Mouse (Mus musculus) layer of hippocampus, postnatal 10 days (tissue): Measurements from ENCODE around the gene Wipi2. TPM values are rescaled to one million over a fixed set of nuclear protein-coding genes. Genes with fewer than 3 reads are reported as not detected.
A peak's percentile ranks its signal among the peaks of the same experiment; 100 is the strongest.

ENCODE experiments used
- DNase-seq, 2 experiments: peaks; one replicate each; pipeline ENCODE4 v3.0.0; 2021; ENCODE audit warnings: low spot score in 2 of 2
- total RNA-seq, 2 experiments: library from RNA; stranded (reverse); gene quantifications; 2 replicates each; pipeline ENCODE4 v1.2.3; 2021

Gene Wipi2
- total RNA-seq, 2 experiments from 2014 or later = 71.1 to 74.5 TPM

DNA sequence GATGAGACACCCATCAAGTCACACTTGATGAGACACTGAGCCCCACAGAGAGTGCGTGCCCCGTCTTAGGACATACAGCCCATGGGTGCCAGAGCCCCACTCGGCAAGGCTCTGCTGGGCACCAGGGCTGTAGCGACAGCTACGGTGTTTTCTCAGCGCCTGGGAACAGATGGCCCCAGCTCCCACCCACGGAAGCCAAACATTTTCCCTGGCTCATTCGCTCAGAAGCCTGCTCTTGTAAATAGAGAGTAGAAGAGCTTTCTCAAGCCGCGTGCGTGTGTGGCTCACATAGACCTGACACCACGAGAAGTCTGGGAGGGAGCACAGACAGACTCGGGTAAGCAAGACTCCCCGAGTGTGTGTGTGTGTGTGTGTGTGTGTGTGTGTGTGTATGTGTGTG lies 64.8 kb downstream of the Wipi2 start, which contains the start of gene Slc29a4:
Slc29a4 (plus strand) TSS at position 265 of the 400 bp plus-strand sequence.
- peak; percentile 50 to 64 for DNase-seq

DNA sequence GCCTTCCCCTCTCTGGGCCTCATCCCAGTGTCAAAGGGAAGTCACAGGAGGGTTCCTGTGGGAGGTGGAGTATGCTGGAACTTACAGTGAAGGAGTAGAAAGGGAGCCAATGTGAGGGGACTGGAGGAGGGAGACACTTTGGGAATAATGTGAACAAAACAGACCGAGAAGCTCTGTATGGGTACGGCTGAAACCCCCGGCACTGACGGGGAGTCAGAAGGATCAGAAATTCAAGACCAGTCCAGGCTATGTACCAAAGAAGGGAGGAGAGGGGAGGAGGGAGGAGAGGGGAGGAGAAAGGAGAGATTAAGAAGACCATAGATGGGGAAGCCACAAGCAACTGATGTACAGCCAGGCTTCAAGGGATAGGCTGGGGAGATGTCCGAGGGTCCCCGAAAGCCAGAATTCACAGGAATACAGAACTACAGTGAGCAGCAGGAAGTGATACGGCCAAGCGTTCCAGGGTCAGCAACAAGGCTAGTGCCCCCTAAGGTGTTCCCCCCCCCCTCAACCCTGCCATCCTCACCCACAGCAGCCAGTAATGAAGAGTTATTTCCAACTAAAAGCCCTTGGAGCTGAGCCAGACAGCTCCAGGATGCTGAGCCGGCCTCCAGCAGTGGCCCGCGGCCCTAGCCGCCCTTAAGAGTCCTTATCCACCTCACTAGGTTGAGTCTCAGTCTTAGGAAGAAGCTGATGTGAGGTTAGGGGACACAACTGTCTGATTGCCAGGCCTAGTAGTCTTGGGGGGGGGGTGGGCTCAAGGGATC lies 65.7 kb downstream of the Wipi2 start:
- no peak for DNase-seq

DNA sequence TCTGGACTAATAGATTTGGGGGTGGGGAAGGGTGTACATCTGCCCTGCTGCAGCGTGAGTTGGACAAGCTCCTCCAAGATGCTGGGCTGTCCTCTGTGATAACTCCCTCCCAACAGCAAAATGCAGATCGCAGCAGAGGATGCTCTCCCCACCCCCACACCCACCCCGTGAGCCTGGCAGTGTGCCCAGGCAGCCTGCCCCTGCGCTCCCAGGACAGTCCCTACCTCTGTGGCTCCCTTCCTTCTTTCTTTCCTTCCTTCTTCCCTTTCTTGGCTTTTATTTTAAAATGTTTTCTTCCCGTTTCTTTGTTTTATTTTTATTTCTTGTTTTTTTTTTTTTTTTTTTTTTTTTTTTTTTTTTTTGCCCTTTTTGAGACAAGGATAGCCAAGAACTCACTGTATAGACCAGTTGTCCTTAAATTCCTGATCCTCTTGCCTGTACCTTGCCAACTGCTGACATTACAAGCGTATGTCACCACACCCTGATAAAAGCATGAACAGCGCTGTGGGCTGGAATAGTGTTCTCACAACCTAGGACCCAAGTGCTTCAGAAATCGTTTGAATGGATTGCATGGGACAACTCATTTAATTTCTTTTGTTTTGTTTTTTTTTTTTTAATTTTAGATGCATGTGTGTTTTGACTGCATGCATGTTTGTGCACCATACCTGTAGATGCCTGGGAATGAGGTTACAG lies 66.4 kb downstream of the Wipi2 start:
- no peak for DNase-seq

DNA sequence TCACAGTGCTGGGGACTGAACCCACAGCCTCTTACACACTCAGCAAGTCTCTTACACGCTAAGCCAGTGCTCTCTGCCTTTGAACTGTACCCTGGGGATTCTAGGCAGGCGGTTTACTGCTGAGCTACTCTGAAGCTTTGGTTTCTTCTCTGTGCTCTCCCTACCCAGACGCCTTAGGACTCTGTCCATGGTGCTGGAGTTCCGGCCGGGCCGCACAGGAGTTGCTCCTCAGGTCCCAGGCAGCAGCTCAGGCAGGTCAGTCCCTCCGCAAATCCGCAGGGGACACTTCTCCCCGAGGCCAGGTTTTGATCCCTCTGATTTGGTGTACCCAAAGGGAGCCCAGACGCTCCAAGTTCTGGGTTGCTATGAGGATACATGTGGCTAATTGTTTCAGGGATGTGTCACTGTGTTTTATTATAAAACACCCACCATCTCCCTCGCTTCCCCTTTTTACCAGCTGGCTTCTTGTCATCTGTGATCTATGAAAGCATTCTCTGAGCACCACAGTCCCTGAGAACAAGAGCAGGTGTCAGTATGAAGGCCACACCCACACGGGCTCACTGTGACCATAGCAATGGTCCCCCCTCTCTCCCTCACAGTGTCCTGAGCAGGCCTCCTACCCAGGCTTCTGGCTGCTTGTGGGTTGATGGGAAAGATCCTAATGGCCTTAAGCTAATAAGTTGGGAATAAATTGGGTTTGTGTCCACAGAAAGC lies 67.3 kb downstream of the Wipi2 start:
- DNase-seq = peak; percentile 43 to 62

DNA sequence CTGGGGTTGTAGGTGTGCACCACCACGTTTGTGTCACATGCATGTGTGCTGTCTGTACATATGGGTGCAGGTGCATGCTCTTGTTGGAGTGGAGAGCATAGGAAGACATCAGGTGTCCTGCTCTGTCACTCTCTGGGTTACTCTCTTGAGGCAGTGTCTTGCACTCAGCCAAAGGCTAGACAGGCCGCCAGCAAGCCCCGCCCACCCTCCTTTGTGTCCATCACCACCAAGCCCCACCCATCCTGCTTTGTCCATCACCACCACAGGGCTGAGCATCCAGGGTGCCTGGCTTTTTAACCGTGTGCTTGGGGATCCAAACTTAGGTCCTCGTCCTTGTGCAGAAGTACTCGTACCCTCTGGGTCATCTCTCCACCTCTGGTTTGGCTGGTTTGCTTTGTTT lies 68.8 kb downstream of the Wipi2 start:
- no peak for DNase-seq

DNA sequence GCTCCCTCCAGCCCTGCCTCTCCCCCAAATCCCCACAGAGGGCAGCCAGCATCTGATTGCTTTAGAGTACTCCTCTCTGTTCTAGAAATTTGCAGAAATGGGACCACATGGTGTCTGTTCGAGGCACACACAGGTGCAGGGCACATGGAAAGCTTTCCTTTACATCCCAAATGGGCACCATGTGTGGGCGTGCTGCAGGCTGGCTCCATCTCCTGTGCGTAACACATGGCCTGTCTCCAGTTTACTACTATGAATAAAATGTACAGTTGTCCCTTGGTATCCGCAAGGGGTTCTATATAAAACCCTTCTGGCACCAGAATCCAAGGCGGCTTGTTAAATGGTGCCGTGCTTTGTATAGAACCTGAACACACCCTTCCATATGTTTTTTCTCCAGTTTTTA lies 69.4 kb downstream of the Wipi2 start:
- DNase-seq = no peak

DNA sequence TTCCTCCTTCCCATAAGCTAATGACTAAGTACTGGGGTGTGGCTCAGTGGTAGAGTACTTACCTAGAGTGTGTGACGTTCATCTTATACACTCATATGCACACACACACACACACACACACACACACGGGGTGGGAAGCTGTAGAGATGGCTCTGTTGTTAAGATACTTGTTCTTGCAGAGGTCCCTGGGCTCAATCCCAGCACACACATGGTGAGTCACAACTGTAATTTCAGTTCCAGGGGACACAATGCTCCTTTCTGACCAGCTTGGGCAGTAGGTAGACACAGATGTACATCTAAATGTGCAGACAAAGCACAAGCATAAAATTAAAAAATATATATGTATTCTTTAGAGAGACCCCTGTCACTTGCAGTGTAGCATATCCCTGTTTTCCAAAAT lies 70.2 kb downstream of the Wipi2 start:
- no peak for DNase-seq

DNA sequence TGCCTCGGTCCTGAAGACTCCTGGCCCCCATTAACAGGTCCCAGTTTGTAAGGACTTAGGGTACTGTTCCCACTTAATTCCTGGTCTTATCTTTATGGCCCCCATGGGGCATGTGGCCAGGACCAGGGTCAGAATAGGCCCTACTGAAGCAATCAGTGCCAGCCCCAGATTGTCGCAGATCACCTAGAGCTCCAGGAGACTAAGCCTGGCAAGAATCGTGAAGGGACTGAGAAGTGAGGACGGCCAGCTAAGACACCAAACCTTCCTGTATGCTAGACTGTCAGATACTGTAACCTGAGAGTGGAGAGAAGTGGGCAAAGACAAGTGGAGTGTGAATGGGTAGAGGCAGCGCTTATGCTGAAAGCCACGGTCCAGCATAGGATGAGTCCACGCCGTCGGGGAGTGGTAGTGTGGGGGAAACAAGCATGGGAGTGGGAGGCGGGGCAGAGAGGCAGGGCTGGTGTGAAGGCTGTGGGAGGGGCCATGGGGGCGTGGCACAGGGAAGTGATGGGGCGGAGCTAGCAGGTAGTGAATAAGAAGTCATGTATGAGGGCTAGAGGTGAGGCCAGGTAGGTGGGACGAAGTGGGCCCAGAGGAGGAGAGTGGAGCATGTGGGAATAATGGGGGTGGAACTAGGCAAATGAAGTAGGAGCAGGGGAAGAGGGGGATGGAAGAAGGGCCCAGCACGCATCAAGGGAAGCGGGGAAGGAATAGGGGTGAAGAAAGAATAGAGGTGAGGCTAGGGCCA lies 73.5 kb downstream of the Wipi2 start:
- DNase-seq = peak in 1 of 2 experiments; percentile 28

DNA sequence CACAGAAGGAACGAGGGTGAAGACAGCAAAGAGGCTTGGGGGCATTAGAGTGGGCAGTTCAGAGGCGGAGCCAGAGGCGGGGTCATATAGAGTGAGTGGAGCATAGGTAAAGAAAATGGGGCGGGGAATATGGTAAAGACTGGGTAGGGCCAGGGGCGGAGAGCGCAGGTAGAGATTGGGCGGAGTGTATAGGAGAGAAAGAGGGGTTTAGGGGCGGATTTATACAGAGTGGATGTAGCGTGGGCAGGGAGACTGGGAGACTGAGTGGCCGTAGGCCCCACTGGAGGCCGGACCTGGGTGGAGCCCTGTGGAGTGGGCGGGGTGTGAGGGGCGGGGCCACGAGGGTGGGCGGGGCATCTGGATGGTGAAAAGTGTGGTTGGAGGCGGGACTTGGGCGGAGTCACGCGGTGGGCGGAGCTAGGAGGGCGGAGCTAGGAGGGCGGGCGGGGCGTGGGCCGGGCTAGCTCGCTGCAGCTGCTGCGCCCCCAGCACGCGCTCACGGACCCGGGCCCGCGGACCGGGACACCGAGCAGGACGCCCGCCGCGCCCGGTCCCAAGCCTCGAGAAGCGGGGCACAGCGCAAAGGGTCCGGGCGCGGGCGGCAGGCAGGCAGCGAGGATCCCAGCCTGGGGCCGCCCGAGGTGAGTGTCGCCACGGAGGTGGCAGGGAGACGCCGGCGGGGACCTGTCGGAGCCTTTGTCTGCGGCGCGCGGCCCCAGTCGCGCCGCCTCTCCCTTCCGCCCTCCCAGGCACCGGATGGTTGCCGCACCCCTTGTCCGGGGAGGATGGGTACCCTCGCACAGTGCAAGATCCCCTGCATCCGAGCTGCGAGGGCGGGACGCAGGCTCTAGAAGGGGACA lies 74.4 kb downstream of the Wipi2 start:
- peak; percentile 76 to 81 for DNase-seq

DNA sequence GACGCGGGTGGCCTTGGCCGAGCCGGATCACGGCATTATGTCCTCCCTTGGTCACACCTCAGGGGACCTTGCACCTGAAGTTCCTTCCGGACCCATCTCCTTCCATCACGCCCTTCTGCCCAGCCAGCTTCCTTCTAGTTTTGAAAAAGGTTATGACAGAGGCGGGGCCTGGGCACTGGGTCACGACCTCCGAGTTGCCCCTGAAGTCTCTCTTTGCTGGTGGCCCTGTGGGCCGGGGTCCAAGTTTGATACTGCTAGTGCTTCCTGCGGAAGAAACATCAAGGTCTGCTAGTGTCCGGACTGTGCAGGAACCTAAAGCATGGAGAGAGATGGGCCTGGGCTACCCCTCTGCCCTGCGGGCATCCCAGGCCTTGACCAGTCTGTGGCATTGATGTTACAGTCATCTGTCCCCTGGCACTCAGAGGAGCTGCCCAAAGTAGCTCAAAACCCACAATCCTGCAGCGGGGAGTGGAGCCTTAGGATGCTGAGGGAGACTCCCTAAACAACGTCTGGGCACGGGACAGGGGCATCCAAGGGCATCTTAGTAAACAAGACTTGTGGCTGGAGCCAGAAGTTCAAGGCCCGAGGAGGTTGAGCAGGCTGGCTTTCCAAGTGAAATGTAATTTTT lies 75.1 kb downstream of the Wipi2 start:
- DNase-seq = peak in 1 of 2 experiments; percentile 50

DNA sequence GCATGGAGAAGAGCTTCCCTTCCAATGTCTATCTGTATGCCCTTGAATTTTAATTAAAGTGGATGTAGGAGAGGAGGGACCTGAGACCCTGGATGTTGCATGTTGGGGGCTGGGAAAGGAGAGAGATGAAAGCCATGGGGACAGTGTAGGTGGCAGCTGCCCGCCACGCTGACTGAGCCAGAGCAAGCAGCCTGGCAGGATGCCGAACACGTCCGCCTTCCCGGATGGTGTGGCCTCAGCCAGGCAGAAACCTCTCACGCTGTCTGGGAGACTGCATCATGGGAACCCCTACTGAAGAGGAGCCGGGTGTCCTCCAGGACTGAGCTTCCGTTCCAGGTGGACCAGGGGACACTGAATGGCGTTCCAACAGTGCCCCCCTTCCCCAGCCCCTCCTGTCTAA lies 76.1 kb downstream of the Wipi2 start:
- DNase-seq = peak; percentile 74 to 77

DNA sequence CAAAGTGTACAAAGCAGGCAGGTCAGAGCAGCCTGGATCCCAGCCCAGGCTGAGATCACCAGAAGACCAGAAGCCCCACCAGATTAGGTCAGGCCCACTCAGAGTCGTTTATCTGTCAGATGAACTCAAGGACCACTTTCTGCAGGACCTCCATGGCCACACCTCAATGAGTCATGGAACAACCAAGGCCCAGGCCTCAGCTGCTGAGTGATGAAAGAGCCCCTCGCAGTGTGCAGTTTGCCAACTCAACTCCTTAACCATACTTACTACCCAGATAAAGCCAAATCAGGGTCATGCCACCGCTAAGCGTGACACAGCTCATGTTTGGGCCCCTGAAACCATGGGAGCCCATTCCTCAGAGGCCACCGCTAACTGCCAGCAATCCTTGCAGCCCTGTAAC lies 80.2 kb downstream of the Wipi2 start:
- DNase-seq = no peak

DNA sequence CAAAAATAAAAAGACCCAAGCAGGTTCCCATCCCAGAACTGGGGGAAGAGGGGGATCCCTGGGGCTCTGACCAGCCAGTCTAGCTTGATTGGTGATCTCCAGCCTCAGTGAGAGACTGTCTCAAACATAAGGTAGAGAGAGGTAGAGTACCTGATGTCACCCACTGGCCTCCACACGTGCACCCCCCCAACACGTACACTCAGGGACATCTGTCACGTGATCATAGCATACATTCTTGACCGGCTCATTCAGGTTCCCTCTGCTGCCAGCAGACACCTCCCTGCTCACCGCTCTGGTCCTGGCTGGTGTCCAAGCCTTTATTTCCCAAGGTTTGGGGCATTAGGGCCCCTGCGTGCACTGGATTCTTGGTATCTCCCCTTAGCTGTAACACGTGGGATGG lies 81.9 kb downstream of the Wipi2 start:
- no peak for DNase-seq

DNA sequence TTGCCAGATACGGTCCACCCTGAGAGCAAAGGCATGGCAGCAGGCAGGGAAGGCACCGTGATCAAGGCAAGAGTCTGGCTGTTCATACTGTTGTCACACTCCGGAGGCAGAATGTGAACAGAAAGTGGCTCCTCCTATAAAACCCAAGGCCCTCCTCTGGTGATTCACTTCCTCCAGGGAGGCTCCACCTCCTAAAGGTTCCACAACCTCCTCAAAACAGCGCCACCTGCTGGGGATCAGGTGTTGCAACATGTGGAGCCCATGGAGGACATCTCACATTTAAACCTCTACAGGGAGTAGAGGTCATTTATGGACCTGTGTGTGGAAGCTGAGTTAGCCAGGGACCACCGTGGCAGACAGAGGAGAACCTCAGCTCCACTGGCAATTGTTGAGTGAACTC lies 84.9 kb downstream of the Wipi2 start:
- DNase-seq = no peak

DNA sequence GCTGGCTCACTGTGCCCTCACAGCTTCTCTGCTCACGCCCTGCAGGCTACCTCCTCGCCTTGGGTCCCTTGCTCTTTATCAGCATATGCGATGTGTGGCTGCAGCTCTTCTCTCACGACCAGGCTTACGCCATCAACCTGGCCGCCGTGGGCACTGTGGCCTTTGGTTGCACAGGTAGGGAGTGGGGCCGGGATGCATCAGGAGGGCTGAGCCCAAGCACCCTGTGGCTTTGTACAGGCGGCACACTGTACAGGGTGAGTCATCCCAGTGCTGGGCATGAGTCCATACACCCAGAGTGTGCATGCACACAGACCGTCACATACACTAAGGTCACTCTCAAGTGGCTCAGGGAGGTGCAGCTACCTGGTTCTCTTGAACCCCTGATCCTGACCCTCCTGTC lies 86.5 kb downstream of the Wipi2 start:
- no peak for DNase-seq

DNA sequence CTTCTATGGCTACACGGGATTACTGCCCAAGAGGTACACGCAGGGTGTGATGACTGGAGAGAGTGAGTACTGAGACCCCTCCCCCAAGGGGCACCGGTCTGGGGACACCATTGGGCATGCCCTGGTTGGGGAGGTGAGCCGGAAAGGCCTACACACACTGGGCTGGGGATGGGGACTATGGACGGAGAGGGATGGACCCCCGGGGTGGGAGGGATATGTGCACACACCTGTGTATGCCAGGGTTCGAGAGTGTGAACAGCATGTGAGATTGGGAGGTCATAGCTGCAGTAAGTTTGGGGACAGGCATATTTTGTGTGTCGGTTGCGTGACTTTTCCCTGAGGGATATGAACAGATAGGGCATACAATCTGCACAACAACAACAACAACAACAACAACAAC lies 87.6 kb downstream of the Wipi2 start:
- DNase-seq = no peak

DNA sequence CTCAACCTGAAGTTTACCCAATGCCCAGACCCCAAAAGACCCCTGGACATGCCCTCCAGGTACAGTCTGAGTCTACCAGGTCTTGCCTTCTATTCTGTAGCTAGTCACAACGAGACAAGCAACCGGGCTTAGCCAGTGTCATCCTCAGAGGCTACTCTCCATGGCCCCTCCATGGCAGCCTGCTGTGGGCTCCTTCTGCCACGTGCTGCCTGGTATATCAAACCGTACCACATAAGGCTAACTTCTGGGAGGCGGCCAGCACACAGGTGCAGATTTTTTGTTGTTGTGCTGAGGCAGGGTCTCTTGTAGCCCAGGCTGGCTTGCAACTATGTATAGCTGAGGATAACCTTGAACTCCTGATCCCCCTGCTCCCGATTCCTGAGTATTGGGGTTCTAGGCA lies 88.6 kb downstream of the Wipi2 start:
- no peak for DNase-seq

DNA sequence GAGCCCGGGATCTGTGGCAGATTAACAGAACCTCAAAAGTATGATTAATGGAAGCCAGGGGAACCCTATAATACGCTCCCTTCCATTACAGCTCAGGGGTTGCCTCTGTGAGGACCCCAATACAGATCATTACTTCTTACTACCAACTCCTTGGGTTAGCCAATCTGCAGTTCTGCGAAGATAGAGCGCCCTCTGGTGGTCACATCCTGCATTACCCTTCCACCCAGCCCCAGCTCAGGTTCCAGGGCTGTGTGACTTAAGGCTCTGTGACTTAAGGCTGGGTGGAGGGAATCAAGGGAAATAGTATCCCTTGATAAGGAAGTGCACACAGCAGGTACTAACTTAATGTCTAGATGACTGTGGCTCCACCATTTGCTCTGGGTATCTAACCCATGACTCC lies 90.5 kb downstream of the Wipi2 start:
- peak; percentile 92 to 93 for DNase-seq

DNA sequence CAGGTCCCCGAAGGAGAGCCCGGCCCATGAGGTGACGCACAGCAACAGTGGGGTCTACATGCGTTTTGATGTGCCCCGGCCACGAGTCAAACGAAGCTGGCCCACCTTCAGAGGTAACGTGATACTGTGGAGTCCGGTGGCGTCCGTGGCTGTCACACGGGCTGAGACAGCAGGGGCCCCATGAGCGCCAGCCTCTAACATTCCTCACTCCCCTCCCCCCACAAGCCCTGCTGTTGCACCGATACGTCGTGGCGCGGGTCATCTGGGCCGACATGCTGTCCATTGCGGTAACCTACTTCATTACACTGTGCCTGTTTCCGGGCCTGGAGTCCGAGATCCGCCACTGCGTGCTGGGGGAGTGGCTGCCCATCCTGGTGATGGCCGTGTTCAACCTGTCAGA lies 91.0 kb downstream of the Wipi2 start:
- DNase-seq = no peak

DNA sequence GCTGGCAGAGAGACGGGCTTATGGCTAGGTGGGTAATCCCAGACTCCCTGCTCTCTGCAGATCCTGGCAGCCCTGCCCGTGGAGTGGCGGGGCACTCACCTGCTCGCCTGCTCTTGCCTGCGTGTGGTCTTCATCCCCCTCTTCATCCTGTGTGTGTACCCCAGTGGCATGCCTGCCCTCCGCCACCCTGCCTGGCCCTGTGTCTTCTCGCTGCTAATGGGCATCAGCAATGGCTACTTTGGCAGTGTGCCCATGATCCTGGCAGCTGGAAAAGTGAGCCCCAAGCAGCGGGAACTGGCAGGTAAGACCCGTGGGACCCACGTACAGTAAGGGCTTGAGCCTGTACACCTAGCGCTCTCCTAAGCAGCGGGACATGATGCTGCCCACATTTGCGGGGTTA lies 92.4 kb downstream of the Wipi2 start:
- no peak for DNase-seq
